Mouse (Mus musculus) layer of hippocampus, postnatal 10 days (tissue): ENCODE results near the gene Spcs1. TPM values are rescaled to one million over a fixed set of nuclear protein-coding genes. Genes with fewer than 3 reads are reported as not detected.

Source experiments
- DNase-seq, 2 experiments: peaks; one replicate each; pipeline ENCODE4 v3.0.0; 2021; ENCODE audit warnings: low spot score in 2 of 2
- total RNA-seq, 2 experiments: library from RNA; stranded (reverse); gene quantifications; 2 replicates each; pipeline ENCODE4 v1.2.3; 2021

Spcs1 gene
- total RNA-seq, 2 experiments from 2014 or later, result 177 to 186 TPM

- DNase-seq, result peak; percentile 96 to 97
Observed at GRCm38 (mm10) chr14:30951154-30951825, 50.2 kb downstream of the Spcs1 start, which contains the start of gene Nek4. TSS of gene Nek4 (plus strand) at chr14:30951377.

GRCm38 (mm10) chr14:30949986-30950385 is 51.5 kb downstream of the Spcs1 start:
- DNase-seq, result no peak

Other genes with a start within 250 kb of the Spcs1 start
- 10 to 100 TPM; 18.2 to 31.3 TPM for gene Tmem110, start 176.1 kb downstream of the Spcs1 start, total RNA-seq
- 1 to 10 TPM; 2.4 to 2.7 TPM for gene Mustn1, start 122.5 kb downstream of the Spcs1 start, total RNA-seq
- gene Itih4, start 115.2 kb downstream of the Spcs1 start, total RNA-seq, result under 1 TPM in 1 of 2 experiments, not detected in 1; 0.37 TPM
- 1 to 10 TPM; 8.8 to 8.9 TPM for gene Itih3, start 77.9 kb downstream of the Spcs1 start, total RNA-seq
- not detected for gene Itih1, start 58.4 kb downstream of the Spcs1 start, total RNA-seq
- gene Nek4, start 50.3 kb downstream of the Spcs1 start, total RNA-seq, result 10 to 100 TPM; 14.8 to 15.1 TPM
- gene Glt8d1, start 272 bp downstream of the Spcs1 start, total RNA-seq, result 10 to 100 TPM; 33.8 to 37.7 TPM
- 10 to 100 TPM; 71.0 to 71.2 TPM for gene Pbrm1, start 17.5 kb upstream of the Spcs1 start, total RNA-seq
- 10 to 100 TPM; 54.4 to 66.8 TPM for gene Gnl3, start 17.5 kb upstream of the Spcs1 start, total RNA-seq
- gene Smim4, start 127.3 kb upstream of the Spcs1 start, total RNA-seq, result 10 to 100 TPM; 32.5 to 33.5 TPM
- 10 to 100 TPM; 18.0 to 22.5 TPM for gene Nt5dc2, start 129.4 kb upstream of the Spcs1 start, total RNA-seq
- 10 to 100 TPM; 26.9 to 40.4 TPM for gene Stab1, start 167.0 kb upstream of the Spcs1 start, total RNA-seq
- 1 to 10 TPM in 1 of 2 experiments, under 1 TPM in 1; 0.67 to 2.0 TPM for gene Tnnc1, start 206.6 kb upstream of the Spcs1 start, total RNA-seq
- 100 to 1,000 TPM; 424 to 481 TPM for gene Nisch, start 215.3 kb upstream of the Spcs1 start, total RNA-seq
- 1 to 10 TPM; 4.7 to 5.4 TPM for gene Sema3g, start 216.2 kb upstream of the Spcs1 start, total RNA-seq
- 1 to 10 TPM; 4.8 to 5.2 TPM for gene Phf7, start 249.6 kb upstream of the Spcs1 start, total RNA-seq
- gene Bap1, start 249.8 kb upstream of the Spcs1 start, total RNA-seq, result 100 to 1,000 TPM; 117 to 123 TPM